Mouse (Mus musculus) mature B cell (primary cell): ENCODE results near the gene Mettl14.
"Not testable (repeated sequence)": the region's sequence is repeated elsewhere in the genome, so short reads cannot be mapped to it uniquely, and the experiment has no call there.

ENCODE experiments used
- in situ Hi-C: fragments of 300-500 bp; cut with MboI; formaldehyde crosslinking; loops from 2 replicates; pipeline ENCODE4 v1.14.3; 2019

Gene Mettl14

DNA sequence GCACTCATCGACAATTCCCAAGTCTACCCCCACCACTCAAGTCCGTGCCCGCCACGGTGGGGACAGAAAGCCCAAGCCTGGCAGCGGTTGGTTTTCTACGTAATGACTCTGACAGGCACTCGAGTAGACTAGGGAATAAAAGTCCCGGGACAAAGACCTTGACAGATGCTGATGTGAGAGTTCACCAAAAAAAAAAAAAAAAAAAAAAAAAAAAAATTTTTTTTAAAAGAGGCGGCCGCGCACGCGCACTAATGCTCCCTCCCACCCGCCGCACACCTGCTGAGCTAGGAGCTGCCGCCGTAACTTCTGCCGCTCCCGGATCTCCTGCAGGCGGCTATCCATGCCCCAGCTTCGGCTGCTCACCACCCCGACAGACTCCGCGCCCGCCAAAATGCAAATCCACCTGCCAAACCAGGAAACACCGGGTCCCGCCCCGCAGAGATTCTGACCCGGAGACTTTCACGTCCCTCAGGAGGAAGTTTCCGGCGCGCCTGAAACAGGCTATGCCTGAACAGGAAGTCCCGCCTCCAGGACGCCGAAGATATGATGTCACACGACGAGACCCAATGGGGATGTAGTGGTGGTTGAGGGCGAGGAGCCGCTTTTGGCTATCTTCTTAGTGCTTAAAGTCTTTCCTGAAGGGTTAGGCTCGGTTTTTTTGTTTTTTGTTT, at the start of gene Mettl14:
Gene Mettl14 (minus strand): TSS at position 623 of the 671 bp plus-strand sequence.
- in situ Hi-C loops, result loop anchor here (5.0 kb wide), 1 partner anchor 122 kb away; no protein-coding TSS in a partner anchor

DNA sequence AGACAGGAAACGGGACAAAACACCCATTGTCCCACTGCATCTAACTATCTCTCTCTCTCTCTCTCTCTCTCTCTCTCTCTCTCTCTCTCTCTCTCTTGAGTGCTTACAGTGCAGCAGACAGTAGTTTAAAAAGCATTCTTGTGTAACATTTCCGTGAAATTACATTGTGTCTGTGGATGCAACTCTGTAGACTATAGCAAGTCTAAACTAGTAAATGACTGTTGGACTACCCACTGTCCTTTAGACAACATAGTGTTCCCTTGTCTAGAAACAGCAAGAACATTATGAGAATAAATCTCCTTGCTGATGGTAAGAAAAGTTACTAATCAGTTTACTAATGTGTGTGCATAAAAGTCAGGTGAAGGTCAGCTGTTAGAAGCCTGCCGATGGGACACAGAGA, 47.5 kb upstream of the Mettl14 start:
- in situ Hi-C loops, result no loop called here

DNA sequence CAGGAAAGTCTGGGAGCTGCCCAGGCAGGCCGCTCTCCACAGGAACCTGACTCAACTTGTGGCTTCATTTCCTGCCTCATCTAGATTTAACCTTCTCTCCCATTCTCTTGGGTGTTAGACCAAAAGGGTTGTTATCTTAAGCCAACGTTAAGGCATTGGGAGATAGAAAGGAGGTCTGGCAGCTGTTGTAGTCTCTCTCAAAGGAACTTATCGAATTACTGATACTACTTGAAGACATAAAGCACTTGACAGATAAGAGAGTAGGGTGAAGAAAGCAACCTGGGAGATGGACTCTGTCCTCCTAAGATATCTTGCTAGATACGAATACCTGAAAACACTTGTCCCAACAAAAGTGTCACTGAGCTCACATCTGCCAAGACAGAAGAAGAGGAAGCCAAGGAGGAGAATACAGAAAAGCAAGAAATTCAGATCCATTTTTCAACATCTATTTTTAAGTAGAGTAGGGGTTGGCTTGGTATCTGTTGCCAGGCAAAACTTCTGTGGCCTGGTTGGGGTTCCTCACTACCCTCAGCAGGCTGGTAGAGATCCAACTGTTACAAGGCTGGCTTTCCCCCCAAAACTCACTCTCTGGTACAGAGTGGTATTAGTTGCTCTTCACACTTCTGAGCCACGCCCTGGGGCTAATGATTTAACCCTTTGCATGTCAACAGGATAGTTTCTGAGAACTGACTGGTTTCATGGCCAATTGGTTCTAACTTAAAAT, 46.2 kb upstream of the Mettl14 start:
- in situ Hi-C loops, result no loop called here

DNA sequence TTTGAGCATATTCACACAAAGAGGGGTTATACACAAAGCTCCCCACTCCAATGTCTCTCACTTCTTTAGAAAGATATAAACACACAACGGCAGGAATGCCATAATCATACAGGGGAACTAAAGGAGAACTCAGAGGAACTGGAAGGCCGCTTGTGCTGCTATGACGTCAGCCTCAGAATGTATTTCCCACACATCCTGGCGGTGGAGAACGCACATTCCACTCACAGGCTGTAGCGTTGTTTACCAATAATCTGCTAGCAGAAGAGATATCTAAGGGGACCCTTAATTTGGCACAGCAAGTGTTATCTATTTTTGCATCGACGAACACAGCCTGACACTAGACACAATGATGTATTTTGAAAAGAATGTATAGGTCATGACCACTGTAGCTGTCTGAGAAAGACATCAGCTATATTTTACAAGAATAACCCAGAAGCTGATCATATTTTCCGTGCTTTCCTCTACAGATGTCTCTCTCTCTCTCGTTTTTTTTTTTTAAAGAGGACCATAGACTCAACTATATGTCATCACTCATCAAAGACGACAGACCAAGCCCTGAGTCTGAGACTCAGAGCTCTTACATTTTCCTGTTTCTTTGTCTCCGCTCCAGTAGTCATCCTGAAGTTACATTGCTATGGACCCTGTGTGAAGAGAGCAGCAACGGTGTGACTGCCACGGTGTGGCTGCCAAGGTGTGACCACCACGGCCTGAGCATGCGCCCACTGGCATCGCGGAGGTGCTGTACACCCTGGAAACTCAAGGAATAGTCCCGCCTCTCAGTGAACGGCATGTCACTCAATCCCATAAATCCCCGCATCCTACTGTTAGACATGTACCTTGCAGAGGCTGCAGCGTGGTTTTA, 43.9 kb upstream of the Mettl14 start:
- in situ Hi-C loops, result no loop called here

DNA sequence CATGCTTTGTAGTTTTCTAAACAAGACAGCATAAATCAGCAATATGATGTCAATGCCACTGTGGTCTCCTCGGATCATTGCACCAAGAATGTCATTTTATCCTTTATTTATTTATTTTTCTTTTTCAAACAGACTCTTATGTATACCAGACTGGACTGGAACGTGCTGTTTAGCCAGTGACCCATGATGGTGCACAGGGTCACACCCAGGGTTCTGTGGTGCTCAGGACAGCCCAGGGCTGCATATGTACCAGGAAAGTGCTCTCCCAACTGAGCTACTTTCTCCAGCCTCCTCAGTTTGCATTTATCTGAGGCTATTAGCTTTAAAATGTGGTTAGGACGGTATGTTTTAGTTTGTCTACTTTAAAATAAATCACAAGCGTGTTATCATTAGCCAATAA, 42.1 kb upstream of the Mettl14 start:
- in situ Hi-C loops, result no loop called here

DNA sequence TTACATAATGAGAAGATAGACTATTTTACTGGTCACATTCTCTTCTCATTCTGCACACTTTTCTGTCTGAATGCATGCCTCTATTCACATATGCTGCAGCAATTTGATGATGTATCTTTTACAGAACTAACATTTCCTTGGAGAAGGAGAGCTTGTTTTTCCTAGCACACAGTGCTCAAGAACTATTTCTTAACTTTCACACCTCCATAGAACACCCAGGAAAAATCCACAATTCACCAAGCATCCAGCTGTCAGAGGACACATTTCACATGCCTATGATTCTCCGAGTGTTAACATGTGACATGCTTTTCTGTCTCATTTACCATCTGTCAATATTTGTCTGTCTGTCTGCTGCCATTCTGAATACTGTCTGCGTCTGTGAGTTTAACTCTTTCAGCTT, 39.7 kb upstream of the Mettl14 start:
- in situ Hi-C loops, result no loop called here

DNA sequence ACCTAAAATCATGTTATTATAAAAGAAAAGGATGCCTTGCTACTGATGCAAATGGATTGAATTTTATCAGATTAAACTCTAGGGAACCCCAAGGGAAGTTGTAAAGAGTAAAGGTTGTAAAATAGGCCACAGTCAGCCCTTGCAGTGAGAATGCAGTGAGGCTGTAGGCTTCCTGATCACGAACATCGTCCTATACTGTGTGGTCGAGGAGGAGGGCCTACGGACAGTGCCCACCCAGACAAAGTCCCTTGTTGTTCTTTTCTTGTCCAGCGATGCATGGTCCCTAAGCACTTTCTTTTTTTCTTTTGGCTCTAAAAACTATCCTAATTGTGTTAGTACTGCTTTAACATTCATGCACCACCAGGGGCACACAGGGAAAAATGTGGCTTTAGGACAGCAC, 27.3 kb upstream of the Mettl14 start:
- in situ Hi-C loops, result no loop called here

DNA sequence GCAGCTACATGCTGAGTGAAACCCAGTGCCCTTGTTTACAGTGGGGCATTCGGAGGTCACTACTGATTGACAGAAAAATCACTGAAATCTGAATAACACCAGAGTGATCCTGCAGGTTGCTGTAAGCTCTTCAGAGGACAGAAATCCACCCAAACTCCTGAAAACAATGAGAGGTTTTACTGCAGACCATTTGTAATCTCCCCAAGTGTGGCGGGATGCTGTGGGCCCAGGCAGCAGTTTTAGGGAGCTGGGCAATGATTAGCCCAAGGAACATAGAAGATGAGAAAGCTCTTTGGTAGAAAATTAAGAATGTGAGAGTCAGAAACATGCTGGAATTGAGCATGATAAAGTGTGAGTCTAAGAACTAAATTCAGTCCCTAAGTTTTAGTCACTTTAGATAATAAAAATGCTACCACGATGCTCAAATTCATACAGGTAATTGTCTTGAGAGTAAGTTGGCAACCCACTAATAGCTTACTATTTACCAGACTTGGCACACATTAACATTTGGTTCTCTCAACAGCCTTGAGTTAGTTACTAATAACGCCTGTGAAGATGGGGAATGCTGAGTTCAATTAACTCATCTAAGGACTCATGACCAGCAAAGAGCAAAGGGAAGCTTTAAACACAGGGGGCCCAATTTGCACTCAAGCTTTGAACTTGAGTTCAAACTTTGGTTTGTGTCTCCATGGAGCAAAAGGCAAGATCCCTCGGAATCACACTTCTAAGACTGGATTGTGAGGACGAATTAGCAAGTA, 26.1 kb upstream of the Mettl14 start:
- in situ Hi-C loops, result no loop called here

DNA sequence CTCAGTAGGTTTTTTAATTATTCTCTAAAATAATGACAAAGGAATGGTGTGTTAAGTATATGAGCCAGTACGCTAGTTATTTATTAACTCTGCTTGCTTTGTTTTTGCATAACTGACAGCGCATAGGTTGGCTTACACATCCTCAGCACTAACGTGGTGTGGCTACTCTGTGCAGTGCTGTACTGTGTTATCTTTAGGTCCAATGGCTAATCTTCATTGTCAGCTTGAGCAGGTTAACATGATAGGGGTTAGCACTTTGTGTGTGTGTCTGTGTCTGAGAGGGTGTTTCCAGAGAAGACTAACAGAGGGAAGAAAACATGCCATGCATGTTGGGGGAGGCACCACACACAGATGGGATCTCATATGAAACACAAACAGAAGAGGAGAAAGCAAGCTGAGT, 19.0 kb upstream of the Mettl14 start:
- in situ Hi-C loops, result no loop called here

DNA sequence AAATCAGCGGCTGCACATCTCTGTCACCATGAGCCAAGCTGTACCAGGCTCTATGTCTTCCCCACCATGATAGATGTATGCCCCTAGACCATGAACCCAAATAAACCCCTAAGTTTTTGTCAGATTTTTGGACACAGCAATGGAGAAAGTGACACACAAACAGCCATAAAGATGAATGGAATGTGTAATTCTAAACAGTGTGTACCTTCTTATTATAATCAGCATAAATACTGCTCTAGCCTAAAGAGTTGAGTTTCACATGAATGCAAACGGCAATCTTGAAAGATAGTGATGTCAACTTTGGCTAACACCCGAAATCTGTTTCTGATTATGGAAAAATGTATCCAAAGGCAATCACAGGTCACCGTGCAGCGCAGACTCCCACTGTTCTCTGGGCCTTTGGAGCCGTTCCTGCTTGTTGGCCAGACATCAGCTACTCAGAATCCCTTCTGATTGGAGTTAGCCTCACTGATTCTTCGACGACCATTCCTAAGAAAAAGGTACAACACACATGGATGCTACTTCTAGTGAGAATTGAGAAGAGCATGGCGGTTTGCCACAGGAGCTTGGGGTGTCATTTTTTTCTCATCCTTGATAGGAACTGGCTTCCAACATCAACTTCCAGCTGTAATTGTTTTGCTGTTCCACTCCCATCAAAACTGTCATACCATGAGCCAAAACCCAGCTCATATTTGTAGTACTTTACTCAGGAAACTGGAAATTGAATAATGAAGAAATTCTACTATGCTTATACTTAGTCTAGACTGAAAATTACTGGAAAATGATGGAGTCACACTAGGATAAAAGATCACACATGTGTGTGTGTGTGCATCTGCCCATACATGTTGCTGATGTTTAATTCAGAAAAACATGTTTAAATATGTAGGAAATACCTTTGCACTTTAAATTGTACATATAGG, 11.9 kb upstream of the Mettl14 start:
- in situ Hi-C loops, result no loop called here

DNA sequence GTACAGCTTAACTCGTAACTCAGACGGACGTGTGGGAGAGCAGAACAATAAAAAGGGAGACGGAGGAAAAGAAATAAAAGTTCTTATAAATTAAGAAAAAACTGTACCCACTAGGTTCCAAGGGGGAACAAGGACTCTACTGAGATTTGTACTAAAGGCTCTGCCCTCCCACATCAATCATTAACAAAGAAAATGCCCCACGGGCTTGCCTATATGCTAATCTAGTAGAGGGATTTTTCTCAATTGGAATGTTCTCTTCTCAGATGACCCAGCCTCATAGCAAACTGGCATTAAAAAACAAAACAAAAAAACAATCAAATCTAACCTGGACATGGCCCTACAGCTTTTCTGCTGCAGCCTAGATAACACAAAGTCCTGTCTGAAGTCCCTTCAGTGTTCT, 9.7 kb upstream of the Mettl14 start:
- in situ Hi-C loops, result no loop called here

DNA sequence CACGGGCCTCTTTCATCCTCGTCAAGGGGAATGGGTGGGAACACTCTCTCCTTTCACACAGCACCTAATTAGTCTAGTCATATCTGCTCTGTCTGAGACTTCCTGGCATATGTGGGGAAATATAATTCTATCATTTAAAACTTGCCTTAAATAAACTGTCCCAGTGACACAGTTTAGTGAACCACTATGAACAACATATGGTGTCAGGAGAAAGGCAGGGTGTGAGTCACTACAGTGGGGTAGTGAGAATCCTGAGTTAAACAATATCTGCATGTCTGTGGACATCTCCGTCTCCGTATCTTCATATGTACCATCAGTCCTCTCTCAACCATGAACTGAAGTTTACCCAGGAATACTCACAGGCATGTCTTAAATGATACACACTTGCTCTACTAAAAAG, 5.3 kb upstream of the Mettl14 start:
- in situ Hi-C loops, result no loop called here

DNA sequence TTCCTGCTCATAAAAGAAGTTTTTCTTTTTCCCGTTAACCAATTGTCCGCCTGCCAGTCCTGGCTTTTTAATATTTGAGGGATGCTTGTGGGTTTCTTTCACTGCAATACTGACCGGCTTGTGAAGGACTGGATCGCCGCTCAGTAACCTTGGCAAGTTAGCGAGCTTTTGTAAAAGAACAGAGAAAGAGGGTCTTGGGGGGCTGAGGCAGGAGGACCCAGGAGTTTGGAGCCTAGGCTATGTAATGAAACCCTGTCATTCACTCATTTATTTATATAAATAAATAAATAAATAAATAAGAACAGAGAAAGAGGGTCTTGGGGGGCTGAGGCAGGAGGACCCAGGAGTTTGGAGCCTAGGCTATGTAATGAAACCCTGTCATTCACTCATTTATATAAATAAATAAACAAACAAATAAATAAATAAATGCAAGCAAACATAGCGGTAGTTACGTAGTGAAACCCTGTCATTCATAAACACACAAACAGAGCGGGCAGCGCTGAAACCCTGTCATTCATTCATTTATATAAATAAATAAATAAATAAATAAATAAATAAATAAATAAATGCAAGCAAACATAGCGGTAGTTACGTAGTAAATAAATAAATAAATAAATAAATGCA, 361 bp upstream of the Mettl14 start:
- in situ Hi-C loops, result loop anchor here (5.0 kb wide), 1 partner anchor 121 kb away; no protein-coding TSS in a partner anchor

DNA sequence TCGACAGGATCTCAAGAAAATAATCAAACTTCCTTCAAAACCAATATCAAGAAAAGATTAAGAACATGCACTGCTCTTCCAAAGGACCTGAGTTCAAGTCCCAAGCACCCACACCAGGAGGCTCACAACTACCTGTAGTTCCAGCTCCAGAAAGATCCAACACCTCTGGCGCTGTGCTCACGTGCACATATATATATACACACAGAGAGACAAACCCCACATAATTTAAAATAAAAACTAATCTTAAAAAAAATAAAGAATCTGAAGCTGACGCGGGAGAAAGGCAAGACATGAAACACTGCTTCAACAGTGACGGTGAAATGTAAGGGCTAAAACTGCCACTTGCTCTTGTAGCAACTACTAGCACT, 806 bp downstream of the Mettl14 start:
- in situ Hi-C loops, result loop anchor here (5.0 kb wide), 1 partner anchor 122 kb away; no protein-coding TSS in a partner anchor

DNA sequence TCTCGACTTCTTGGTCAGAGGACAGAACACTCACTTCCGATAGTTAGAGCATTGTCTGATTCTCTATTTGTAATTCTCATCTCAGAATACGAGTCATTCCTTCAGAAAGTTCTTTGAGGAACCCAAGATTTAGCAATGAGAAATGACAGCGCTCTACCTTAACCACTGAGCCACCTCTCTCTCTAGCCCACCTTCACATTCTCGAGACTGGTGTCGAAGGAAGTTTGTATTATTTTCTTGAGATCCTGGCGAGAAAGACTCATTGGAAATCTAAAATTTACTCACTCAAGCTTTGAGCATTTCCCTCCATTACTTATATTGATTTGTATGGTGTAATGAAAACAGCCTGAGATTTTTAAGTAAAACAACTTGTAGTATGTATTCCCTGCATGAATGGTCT, 1.5 kb downstream of the Mettl14 start:
- in situ Hi-C loops, result no loop called here

DNA sequence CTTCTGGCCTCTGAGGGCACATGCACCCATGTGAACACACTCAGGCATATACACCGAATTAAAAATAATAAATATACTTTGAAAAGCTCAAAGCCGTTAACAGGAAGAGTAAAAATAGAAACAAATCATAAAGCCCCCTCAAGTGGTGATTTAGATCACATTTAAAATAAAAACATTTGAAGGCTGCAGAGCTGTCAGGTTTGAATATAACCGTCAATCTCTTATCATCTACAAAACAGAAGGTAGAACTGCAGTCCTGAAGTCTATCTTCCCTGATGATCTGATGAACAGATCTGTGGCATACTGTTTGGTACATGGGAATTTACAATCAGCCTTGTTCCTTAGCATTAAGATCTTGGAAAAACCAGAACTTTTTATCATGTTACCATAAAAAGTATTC, 9.3 kb downstream of the Mettl14 start:
- in situ Hi-C loops, result no loop called here

DNA sequence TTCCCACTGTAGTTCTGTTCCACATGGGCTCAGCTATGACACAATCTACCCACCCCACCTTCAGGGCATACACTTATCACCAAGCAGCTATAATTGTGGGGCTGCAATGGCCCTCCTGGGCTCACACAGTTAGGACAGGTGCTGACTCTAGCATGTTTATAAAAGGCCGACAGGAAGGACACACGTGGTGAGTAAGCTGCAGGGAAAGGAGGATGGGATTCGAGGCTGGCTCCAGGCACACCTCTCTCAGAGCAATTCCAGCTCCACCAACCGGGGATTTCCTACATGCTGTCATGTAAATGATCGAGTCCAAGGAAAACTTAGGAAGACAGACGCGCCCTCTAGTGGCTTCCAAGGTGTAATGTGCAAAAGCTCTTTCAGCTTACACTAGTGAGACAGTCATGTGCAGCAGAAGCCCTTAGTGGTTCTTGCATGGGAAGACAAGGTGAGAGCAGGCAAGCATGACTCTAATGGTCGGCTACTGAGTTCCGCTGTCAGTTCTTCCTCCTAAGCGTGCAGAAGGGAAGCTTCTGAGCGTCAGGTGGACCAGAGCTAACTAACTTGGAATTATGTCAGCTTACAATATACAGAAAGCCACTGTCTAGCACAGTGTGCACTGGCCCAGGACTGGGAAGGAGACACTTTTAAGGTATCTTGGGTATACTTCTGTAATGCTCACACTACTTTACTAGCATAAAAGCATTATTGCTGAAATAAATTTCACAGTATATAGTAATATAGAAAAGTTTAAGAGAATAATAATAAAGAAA, 14.0 kb downstream of the Mettl14 start:
- in situ Hi-C loops, result no loop called here

DNA sequence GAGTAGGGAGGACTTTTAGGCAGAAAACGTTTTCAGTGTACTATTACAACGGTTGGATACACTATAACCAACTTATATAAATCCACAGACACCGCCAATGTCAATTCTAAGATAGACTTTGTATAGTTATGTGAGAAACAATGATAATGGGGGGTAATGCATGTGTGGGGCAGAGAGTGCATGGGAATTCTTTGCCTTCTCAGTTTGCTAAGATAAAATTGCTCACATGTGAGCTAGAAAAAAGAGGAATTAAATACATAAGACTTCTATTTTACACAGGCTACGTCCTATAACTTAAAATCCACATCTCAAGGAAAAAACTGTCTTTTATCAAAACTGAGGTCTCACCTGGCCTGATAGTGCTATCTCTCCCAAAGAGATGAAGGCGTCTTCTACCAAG, 15.0 kb downstream of the Mettl14 start:
- in situ Hi-C loops, result no loop called here

DNA sequence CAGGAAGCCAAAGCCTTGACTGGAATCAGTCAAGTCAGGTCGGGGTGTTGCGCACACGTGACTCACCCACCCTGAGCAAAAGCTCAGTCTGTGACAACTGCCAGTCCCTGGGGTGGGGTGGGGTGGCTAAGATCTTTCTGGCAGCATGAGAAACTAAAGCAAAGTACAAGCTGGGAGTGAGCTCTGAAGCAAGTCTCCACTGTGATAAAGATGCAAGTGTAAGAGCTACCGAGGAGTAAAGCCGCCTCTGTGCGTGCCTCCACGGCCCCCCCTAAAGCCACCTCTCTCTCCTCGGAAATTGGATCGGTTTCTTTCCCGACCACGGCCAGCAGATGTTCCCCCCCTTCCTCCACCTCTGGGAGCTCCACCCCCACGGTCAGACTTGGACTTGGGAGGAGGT, 16.7 kb downstream of the Mettl14 start:
- in situ Hi-C loops, result no loop called here

DNA sequence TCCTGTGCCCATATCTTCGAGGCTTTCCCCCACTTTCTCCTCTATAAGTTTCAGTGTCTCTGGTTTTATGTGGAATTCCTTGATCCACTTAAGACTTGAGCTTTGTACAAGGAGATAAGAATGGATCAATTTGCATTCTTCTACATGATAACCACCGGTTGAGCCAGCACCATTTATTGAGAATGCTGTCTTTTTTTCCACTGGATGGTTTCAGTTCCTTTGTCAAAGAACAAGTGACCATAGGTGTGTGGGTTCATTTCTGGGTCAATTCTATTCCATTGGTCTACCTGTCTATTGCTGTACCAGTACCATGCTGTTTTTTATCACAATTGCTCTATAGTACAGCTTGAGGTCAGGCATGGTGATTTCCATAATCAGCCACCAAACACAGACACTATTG, 19.1 kb downstream of the Mettl14 start:
- in situ Hi-C loops, result not testable (repeated sequence)
